Mouse (Mus musculus): ENCODE measurements around the gene Tspan5.

GRCm38 (mm10) chr3:138821886-138822445 lies 80.0 kb downstream of the Tspan5 start:
- TF ChIP-seq GATA1 (IDR thresholded peaks at IDR 0.05; ENCODE audit: borderline replicate concordance, low read length) (no peak), FLI1 (IDR thresholded peaks at IDR 0.05; ENCODE audit: low read length) (no peak)

Measured in megakaryocyte, embryonic 14.5 days (primary cell).